9 mouse cellular contexts compared by ENCODE assay signal in the genomic region with DNA sequence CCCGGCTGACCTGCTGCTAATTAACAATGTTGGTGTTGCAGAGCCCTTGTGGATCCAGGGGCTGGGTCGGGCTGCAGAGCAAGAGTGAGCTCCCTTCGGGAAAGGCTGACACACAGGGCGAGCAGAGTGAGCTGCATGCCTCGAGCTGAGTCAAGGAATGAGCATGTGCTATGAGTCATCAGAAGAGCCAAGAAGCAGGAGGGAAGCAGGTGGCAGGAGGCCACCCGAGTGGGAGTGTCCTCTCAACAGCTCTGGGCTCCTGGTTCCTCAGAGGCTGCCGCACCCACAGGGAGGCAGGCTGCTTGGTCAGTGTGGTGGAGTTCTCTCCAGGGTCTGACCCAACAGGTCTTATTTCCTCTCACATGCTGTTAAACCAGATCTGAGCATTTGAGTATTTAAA.
DNase-seq lines count a peak whose midpoint lies in the region; ATAC-seq lines count a peak whose summit lies in the region.
"Had no signal": no experiment of that assay in that cellular context is flagged by ENCODE, and none has a peak within 500 bp of the region (broad histone marks: within the 10 kb centered on the region; RNA-seq: fewer than 3 reads in every experiment).

No protein-coding gene starts in this region.

- no peak for ATAC-seq in forebrain, embryonic 11.5 days (replicated peaks; ENCODE audit: low FRiP score)

- WGBS in forebrain, embryonic 11.5 days = 55% methylated on average over 7 of the region's 7 CpGs

- no peaks in the 10 kb centered on the region for H3K4me1 ChIP-seq in forebrain, embryonic 11.5 days (replicated peaks; ENCODE audit: control insufficient read depth, insufficient read depth, low read length)
- H3K4me1 ChIP-seq: liver, embryonic 13.5 days had no signal

- no peaks in the 10 kb centered on the region for H3K27me3 ChIP-seq in forebrain, embryonic 11.5 days (ENCODE audit: control insufficient read depth, insufficient read depth, low read length)
- H3K27me3 ChIP-seq: liver, embryonic 13.5 days had no signal

- no peak overlapping the region for H3K4me3 ChIP-seq in forebrain, embryonic 11.5 days (ENCODE audit: low read depth, low read length)
- H3K4me3 ChIP-seq: liver, embryonic 13.5 days had no signal

- DNase-seq in retina, embryonic 14.5 days (ENCODE audit: low spot score) = peak; percentile 25
- no peak for DNase-seq in retina, postnatal 1 day
- DNase-seq in cerebellum, adult 9-10 months = peak; percentile 56
- peak; percentile 40 to 58 for DNase-seq in heart, adult 9 months (ENCODE audit: low spot score in 2 of 2)
- peak; percentile 39 for DNase-seq in layer of hippocampus, adult 9-10 months (ENCODE audit: low spot score)
- peak; percentile 58 for DNase-seq in right cerebral cortex, postnatal 14 days
- no peak for DNase-seq in thymus, postnatal 10 days (ENCODE audit: low spot score in 2 of 2)
- no peak for DNase-seq in forebrain, embryonic 11.5 days (ENCODE audit: low spot score)
- DNase-seq: liver, embryonic 13.5 days had no signal

- H3K36me3 ChIP-seq in forebrain, embryonic 11.5 days (ENCODE audit: control insufficient read depth, insufficient read depth, low read length) = no peaks in the 10 kb centered on the region
- H3K36me3 ChIP-seq: liver, embryonic 13.5 days had no signal

- H3K9ac ChIP-seq in forebrain, embryonic 11.5 days (ENCODE audit: low read length) = no peak overlapping the region
- H3K9ac ChIP-seq: liver, embryonic 13.5 days had no signal

- no peak overlapping the region for H3K4me2 ChIP-seq in forebrain, embryonic 11.5 days (ENCODE audit: low read depth, low read length, severe bottlenecking)
- H3K4me2 ChIP-seq: liver, embryonic 13.5 days had no signal

- no peaks in the 10 kb centered on the region; the same call in 1 of the 2 replicates for H3K9me3 ChIP-seq in forebrain, embryonic 11.5 days (ENCODE audit: control insufficient read depth, low read length)

- H3K27ac ChIP-seq in forebrain, embryonic 11.5 days (ENCODE audit: low read depth, low read length) = no peak overlapping the region
- H3K27ac ChIP-seq: liver, embryonic 13.5 days had no signal

Comparison
In these comparisons a context has a peak if more than half of its experiments do, and no peak if none do; other contexts are left out.
1. DNase-seq: peak in retina, embryonic 14.5 days (single experiment), cerebellum, adult 9-10 months (single experiment), heart, adult 9 months (2 of 2), layer of hippocampus, adult 9-10 months (single experiment) and right cerebral cortex, postnatal 14 days (single experiment); none in retina, postnatal 1 day (single experiment), thymus, postnatal 10 days (0 of 2) and forebrain, embryonic 11.5 days (single experiment).